Mouse (Mus musculus) forebrain, embryonic 14.5 days (tissue): ENCODE results near the gene Ankzf1. TPM values are rescaled to one million over a fixed set of nuclear protein-coding genes. Genes with fewer than 3 reads are reported as not detected.

Experiments used
- ATAC-seq: fragments of 200-750 bp; cut with Nextera tagmentation; 2 replicates; pipeline ENCODE4 v1.8.0; 2017; ENCODE audit warnings: mild to moderate bottlenecking, moderate library complexity
- DNase-seq: peaks from one replicate; pipeline ENCODE4 v3.0.0-alpha.2; 2015; ENCODE audit warnings: low spot score
- H3K27ac ChIP-seq: fragments of 300-500 bp; sonication (generic); 2 replicates; pipeline ENCODE4 v1.5.1; 2014; ENCODE audit warnings: low read depth, mild to moderate bottlenecking, control low read depth, low read length, moderate library complexity
- H3K27me3 ChIP-seq: fragments of 300-500 bp; sonication (generic); replicated peaks from 2 replicates; pipeline ENCODE4 v1.6.1; 2014; ENCODE audit warnings: low read length, control low read depth, mixed read lengths; ENCODE audit not compliant: control insufficient read depth, insufficient read depth
- H3K36me3 ChIP-seq: fragments of 300-500 bp; sonication (generic); 2 replicates; pipeline ENCODE4 v1.6.1; 2014; ENCODE audit warnings: low read length, control low read depth; ENCODE audit not compliant: control insufficient read depth, insufficient read depth
- H3K4me1 ChIP-seq: fragments of 300-500 bp; sonication (generic); 2 replicates; pipeline ENCODE4 v1.6.1; 2014; ENCODE audit warnings: antibody characterized with exemption, low read length, control low read depth; ENCODE audit not compliant: control insufficient read depth, insufficient read depth
- H3K4me2 ChIP-seq: fragments of 300-500 bp; sonication (generic); 2 replicates; pipeline ENCODE4 v1.6.1; 2014; ENCODE audit warnings: mild to moderate bottlenecking, control low read depth, low read length
- H3K4me3 ChIP-seq: fragments of 300-500 bp; sonication (generic); 2 replicates; pipeline ENCODE4 v1.5.1; 2014; ENCODE audit warnings: low read depth, low read length, control low read depth
- H3K9ac ChIP-seq: fragments of 300-500 bp; sonication (generic); 2 replicates; pipeline ENCODE4 v1.6.1; 2014; ENCODE audit warnings: mild to moderate bottlenecking, low read length, control low read depth, moderate library complexity
- H3K9me3 ChIP-seq: fragments of 300-500 bp; sonication (generic); replicated peaks from 2 replicates; pipeline ENCODE4 v1.6.1; 2016; ENCODE audit warnings: low read length, control low read depth, mixed read lengths; ENCODE audit not compliant: control insufficient read depth
- WGBS: fragments of 180-500 bp; shearing (Covaris S2); extraction: QIAGEN DNeasy Blood & Tissue Kit; methylation state at CpG from one replicate; pipeline ENCODE4 v1.1.7; 2014; 5-methylcytosine and 5-hydroxymethylcytosine counted together
- polyA plus RNA-seq: library from polyadenylated mRNA; unstranded; fragments of >200 nt; fragmentation: Nextera tagmentation; extraction: Ambion mirVana; gene quantifications from 2 replicates; pipeline ENCODE4 v1.2.1, GENCODE M21; 2014

The Ankzf1 gene
- polyA plus RNA-seq, 1 experiment from 2014 or later, result 16.9 TPM

DNA sequence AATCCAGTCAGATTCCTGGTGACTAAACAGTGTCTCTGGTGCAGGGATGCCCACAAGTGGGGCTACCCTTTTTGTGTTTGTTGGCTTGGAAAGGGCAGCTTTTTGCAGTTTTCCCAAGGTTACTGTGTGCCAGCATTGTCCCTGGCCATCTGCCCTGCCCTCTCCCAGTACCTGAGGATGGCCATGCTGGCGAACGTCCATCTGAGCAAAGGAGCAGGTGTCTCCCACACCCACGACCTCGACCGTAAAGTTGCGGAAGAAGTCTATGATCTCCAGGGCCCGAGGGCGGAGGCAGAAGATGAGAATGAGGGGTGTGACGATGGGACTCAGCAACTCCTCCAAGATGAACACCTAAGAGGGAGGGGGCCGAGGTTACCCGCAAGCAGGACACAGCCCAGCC is 6.5 kb upstream of the Ankzf1 start:
- 92% methylated on average over 11 of the region's 11 CpGs for WGBS
- H3K36me3 ChIP-seq, result peaks cover 73% of the 10 kb centered on the region
- DNase-seq (no peak), ATAC-seq (no peak)
- H3K27ac ChIP-seq, result no peak overlapping the region
- H3K4me3 ChIP-seq, result no peak overlapping the region
- H3K9me3 ChIP-seq, result no peaks in the 10 kb centered on the region
- no peaks in the 10 kb centered on the region for H3K4me1 ChIP-seq
- H3K4me2 ChIP-seq, result no peak overlapping the region
- H3K27me3 ChIP-seq, result no peaks in the 10 kb centered on the region
- H3K9ac ChIP-seq, result no peak overlapping the region

DNA sequence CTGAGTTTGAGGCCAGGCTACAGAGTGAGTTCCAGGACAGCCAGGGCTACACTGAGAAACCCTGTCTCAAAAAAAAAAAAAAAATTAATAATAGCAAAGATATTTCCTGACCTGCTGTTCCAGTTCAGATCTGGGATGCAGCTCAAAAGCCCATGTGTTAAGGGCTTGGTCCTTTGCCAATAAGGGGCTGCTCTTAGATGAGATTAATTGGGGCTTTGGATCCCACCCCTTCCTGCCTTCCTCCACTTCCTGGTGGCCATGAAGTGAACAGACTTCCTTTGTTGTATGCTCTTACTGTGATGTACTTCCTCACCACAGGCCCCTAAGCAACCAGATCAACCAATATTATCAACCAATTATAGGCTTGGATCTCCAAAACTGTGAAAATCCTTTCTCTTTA is 4.8 kb upstream of the Ankzf1 start:
- Histone ChIP-seq H3K4me3 (no peak overlapping the region), H3K27ac (no peak overlapping the region), H3K4me2 (no peak overlapping the region), H3K36me3 (peaks cover 62% of the 10 kb centered on the region), H3K27me3 (no peaks in the 10 kb centered on the region), H3K9me3 (no peaks in the 10 kb centered on the region), H3K9ac (no peak overlapping the region), H3K4me1 (peaks cover 5% of the 10 kb centered on the region)
- no peak for ATAC-seq
- DNase-seq, result no peak

DNA sequence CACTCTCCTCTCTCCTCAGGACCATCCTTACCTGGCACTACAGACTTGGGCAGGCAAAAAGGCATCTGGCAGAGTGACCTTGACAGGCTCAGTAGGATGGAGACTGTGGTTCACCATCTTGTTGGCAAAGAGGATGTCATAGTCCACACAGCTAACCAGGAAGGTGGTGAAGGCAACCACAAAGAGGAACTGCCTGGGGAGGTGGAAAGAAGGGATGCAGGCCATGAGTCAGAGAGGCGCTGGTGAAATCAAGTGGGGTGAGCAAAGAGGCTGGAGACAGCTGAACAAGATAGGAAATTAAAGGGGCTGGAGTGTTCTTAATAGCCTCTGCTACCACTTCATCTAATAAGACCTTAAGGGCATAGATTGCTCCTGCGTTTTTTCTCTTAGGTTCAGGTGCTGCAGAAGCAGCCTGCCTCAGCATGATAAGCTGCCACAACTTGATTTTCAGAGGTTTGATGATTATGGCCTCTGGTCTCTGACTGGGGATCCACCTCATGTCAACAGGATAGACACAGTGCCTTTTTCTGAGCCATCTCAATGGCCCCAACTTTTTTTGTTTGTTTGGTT is 4.0 kb upstream of the Ankzf1 start:
- Histone ChIP-seq H3K36me3 (peaks cover 53% of the 10 kb centered on the region), H3K27me3 (no peaks in the 10 kb centered on the region), H3K9ac (no peak overlapping the region), H3K4me1 (peaks cover 10% of the 10 kb centered on the region), H3K4me2 (no peak overlapping the region), H3K4me3 (no peak overlapping the region), H3K9me3 (no peaks in the 10 kb centered on the region), H3K27ac (no peak overlapping the region)
- WGBS, result 85% methylated on average over 2 of the region's 2 CpGs
- ATAC-seq (no peak), DNase-seq (no peak)

DNA sequence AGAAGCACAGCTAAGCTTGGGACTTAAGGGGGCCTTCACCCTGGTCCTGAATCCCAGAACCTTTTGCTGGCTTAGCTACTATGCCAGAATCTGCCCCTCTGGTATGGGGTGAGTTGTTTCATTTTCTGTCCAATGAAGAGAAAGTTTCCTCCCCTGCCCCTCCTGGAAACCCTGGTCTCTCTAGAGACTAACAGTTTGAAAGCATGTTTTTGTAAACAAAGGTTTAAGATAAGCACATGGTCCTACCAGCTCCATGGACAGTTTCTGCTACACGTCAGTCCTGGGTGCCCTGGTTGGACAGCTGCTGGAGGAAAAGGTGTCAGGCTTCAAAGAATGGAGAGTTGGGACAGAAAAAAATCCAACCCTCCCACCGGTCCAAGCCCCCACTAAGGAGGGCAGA is 1.4 kb upstream of the Ankzf1 start:
- H3K4me3 ChIP-seq, result no peak overlapping the region
- peaks cover 30% of the 10 kb centered on the region for H3K36me3 ChIP-seq
- WGBS, result 76% methylated on average over 2 of the region's 2 CpGs
- peak overlapping the region; percentile 84; the same call in 1 of the 2 replicates for H3K4me2 ChIP-seq
- H3K9me3 ChIP-seq, result no peaks in the 10 kb centered on the region
- DNase-seq, result no peak
- ATAC-seq, result no peak
- H3K9ac ChIP-seq, result no peak overlapping the region
- no peak overlapping the region for H3K27ac ChIP-seq
- no peaks in the 10 kb centered on the region for H3K27me3 ChIP-seq
- peaks cover 14% of the 10 kb centered on the region for H3K4me1 ChIP-seq

DNA sequence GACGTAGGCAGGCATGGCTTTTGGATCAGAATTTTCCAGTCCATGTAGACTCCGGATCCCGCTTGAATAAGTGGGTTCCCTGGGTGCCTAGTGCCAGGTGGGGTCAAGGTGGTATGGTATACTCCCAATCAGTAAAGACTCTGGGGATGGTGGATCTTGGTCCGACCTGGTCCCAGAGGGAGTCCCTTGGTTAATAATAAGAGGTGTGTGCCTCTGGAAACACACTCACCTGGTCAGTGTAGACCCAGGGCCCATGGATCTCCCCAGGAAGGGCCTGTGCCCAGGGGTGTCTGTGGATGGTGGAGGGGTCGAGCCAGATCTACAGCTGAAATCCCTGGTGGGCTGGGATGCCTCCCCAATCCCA is 711 bp upstream of the Ankzf1 start:
- peak overlapping the region; percentile 84 for H3K4me2 ChIP-seq
- no peaks in the 10 kb centered on the region for H3K9me3 ChIP-seq
- H3K27ac ChIP-seq, result peak overlapping the region; percentile 81
- 49% methylated on average over 5 of the region's 5 CpGs for WGBS
- peaks cover 30% of the 10 kb centered on the region for H3K36me3 ChIP-seq
- peak overlapping the region; percentile 87 for H3K9ac ChIP-seq
- H3K4me3 ChIP-seq, result peak overlapping the region; percentile 62
- DNase-seq (no peak), ATAC-seq (no peak)
- no peaks in the 10 kb centered on the region for H3K27me3 ChIP-seq
- peaks cover 14% of the 10 kb centered on the region for H3K4me1 ChIP-seq

DNA sequence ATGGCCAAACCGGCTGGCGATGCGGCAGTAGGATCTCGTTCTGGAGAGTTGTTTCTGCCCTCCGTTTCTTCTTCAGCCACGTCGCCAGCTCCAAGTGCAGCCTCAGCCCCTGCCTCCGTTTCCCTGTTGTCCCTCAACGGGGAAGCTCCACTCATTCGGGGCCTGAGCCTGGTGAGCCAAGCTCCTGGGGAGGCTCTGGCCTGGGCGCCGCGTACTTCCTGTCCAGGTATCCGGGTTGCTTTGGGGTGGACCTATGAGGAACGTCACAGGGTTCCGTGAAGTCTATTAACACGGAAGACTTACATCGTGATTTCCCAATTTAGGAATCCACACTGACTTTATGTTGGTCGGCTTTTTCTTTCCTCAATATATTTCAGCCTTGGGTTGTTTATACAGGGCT is 501 bp downstream of the Ankzf1 start:
- Histone ChIP-seq H3K4me2 (peak overlapping the region; percentile 98), H3K9me3 (no peaks in the 10 kb centered on the region), H3K4me1 (peaks cover 14% of the 10 kb centered on the region), H3K9ac (peak overlapping the region; percentile 83), H3K27ac (peak overlapping the region; percentile 84), H3K4me3 (peak overlapping the region; percentile 62), H3K36me3 (peaks cover 31% of the 10 kb centered on the region), H3K27me3 (no peaks in the 10 kb centered on the region)
- ATAC-seq (peak; percentile 9; the same call in 1 of the 2 replicates), DNase-seq (no peak)
- WGBS, result under 1% methylated on average over 19 of the region's 19 CpGs

DNA sequence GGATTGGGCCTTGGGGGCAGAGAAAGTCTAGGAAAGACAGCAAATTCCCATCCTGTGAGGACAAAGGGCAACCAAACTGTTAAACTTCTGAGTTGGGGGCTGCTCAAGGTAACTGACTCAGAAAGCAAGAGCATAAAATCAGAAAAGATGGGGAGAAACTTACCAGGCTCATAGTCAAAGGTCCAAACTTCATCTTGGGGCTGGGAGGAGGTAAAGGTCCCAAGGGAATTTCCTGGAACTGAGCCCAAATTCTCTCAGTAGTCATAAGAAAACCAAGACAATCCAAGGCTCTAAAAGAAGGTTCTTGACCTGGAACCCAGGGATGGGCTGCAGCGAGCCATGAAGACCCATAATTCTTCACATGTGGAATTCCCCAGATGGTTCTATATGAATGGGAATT is 9.3 kb downstream of the Ankzf1 start:
- H3K27ac ChIP-seq, result no peak overlapping the region
- no peak for ATAC-seq
- H3K9ac ChIP-seq, result no peak overlapping the region
- no peak for DNase-seq
- H3K36me3 ChIP-seq, result peaks cover 41% of the 10 kb centered on the region
- WGBS, result 100% methylated on average over 1 of the region's 1 CpGs
- no peak overlapping the region for H3K4me3 ChIP-seq
- no peak overlapping the region for H3K4me2 ChIP-seq
- H3K27me3 ChIP-seq, result no peaks in the 10 kb centered on the region
- H3K4me1 ChIP-seq, result no peaks in the 10 kb centered on the region
- no peaks in the 10 kb centered on the region for H3K9me3 ChIP-seq

DNA sequence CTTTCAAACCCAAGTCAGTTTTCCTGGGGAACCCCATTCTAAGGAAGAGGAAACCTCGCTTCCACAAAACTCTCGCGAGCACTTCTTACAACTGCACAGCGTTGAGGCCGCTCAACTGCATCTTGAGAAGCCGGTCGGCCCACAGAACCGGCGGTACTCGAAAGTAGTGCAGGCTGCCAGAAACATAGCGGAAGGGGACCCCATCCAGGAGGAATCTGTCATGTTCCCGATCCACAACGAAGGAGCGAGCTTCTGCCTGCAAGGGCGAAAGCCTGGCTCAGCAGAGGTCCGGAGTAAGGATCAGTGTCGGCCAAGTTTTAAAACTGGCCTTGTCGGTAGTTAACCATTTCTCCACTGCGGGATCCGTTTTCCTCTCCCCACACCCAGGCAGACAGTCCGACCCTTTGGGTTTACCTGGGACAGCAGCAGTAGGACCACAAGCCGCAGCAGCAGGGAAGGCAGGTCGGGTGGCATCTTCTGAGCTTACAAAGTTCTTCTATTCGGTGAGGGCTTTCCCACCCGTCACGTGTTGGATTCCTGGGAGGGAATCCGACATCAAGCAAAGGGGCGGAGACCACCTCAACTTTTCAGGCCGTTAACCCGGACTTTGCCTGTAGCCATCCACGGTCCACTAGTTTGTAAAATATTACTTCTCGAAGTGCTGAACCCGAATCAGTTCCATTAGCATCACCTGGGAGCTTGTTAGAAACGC is 17.2 kb downstream of the Ankzf1 start:
- ATAC-seq, result no peak
- Histone ChIP-seq H3K4me3 (peak overlapping the region; percentile 18), H3K27me3 (no peaks in the 10 kb centered on the region), H3K4me2 (peak overlapping the region; percentile 95), H3K4me1 (peaks cover 15% of the 10 kb centered on the region), H3K27ac (no peak overlapping the region), H3K36me3 (peaks cover 23% of the 10 kb centered on the region), H3K9me3 (no peaks in the 10 kb centered on the region), H3K9ac (peak overlapping the region; percentile 43)
- 20% methylated on average over 34 of the region's 34 CpGs for WGBS
- no peak for DNase-seq
